Mouse (Mus musculus) hindbrain, embryonic 13.5 days (tissue): ENCODE data around the gene Calm1. TPM values are rescaled to one million over a fixed set of nuclear protein-coding genes. Genes with fewer than 3 reads are reported as not detected.
"Not testable (repeated sequence)": the region's sequence is repeated elsewhere in the genome, so short reads cannot be mapped to it uniquely, and the experiment has no call there.

Source experiments
- ATAC-seq: fragments of 200-750 bp; cut with Nextera tagmentation; 2 replicates; pipeline ENCODE4 v1.8.0; 2017; ENCODE audit warnings: moderate TSS enrichment; ENCODE audit not compliant: low FRiP score
- H3K27ac ChIP-seq: fragments of 300-500 bp; sonication (generic); 2 replicates; pipeline ENCODE4 v1.5.1; 2015; ENCODE audit warnings: inconsistent platforms, mild to moderate bottlenecking, moderate library complexity
- H3K27me3 ChIP-seq: fragments of 300-500 bp; sonication (generic); 2 replicates; pipeline ENCODE4 v1.6.1; 2015; ENCODE audit warnings: mild to moderate bottlenecking, inconsistent platforms
- H3K36me3 ChIP-seq: fragments of 300-500 bp; sonication (generic); 2 replicates; pipeline ENCODE4 v1.6.1; 2015; ENCODE audit warnings: mild to moderate bottlenecking, inconsistent platforms
- H3K4me1 ChIP-seq: fragments of 300-500 bp; sonication (generic); replicated peaks from 2 replicates; pipeline ENCODE4 v1.6.1; 2015; ENCODE audit warnings: inconsistent platforms
- H3K4me2 ChIP-seq: fragments of 300-500 bp; sonication (generic); 2 replicates; pipeline ENCODE4 v1.6.1; 2015; ENCODE audit warnings: inconsistent platforms, mild to moderate bottlenecking, moderate library complexity
- H3K4me3 ChIP-seq: fragments of 300-500 bp; sonication (generic); 2 replicates; pipeline ENCODE4 v1.5.1; 2015; ENCODE audit warnings: mild to moderate bottlenecking, inconsistent platforms
- H3K9ac ChIP-seq: fragments of 300-500 bp; sonication (generic); 2 replicates; pipeline ENCODE4 v1.6.1; 2015; ENCODE audit warnings: mild to moderate bottlenecking, inconsistent platforms
- H3K9me3 ChIP-seq: fragments of 300-500 bp; sonication (generic); 2 replicates; pipeline ENCODE4 v1.6.1; 2016; ENCODE audit warnings: inconsistent platforms
- WGBS: fragments of 180-500 bp; shearing (Covaris S2); methylation state at CpG from one replicate; pipeline ENCODE4 v1.1.7; 2015; 5-methylcytosine and 5-hydroxymethylcytosine counted together
- polyA plus RNA-seq: library from polyadenylated mRNA; unstranded; fragments of >200 nt; fragmentation: Nextera tagmentation; extraction: Ambion mirVana; gene quantifications from 2 replicates; pipeline ENCODE4 v1.2.1, GENCODE M21; 2015

The Calm1 gene
- polyA plus RNA-seq, 1 experiment from 2014 or later = 2,269 TPM

DNA sequence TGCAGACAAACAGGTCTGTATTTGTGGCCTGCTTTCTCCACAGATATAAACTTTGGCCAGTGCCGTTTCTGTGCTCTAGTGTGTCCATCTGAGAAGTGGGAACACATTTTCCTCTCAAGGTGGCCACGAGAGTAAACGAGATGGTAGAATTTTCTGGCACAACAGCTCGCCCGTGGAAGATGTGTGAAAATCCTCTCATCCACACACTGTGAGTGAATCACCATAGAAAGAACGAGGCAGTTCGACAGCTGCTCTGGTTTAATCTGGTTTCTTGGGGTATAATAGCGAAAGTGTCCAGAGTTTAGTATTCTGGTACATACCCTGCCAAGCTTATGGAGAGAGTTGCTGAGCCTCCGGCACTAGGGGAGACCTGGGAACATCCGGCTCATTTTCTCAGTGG is 14.9 kb downstream of the Calm1 start:
- H3K4me1 ChIP-seq = peaks cover 8% of the 10 kb centered on the region
- no peak for ATAC-seq
- WGBS = 96% methylated on average over 10 of the region's 10 CpGs
- H3K27me3 ChIP-seq = no peaks in the 10 kb centered on the region
- no peak overlapping the region for H3K27ac ChIP-seq
- H3K4me3 ChIP-seq = no peak overlapping the region
- H3K9me3 ChIP-seq = peaks cover 5% of the 10 kb centered on the region; the same call in 1 of the 2 replicates
- no peak overlapping the region for H3K4me2 ChIP-seq
- peaks cover 28% of the 10 kb centered on the region for H3K36me3 ChIP-seq
- H3K9ac ChIP-seq = no peak overlapping the region

DNA sequence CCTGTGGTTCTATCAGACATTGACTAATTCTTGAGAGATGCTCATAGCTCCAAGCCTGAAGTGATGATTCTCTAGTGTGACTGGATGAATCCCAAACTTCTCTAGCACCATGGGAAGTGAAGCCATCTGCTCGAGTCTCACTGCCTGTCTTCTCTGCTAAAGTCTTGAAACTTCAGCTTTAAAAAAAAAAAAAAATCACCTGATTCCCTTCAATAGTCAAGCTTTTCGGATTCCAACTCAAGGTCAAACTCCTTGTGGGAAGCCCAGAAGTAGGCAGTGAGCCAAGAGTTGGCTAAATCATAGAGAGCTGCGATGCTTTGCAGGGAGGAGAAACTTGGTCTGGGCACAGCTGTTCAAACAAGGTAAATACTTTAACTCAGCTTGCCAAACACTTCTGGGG is 15.5 kb downstream of the Calm1 start:
- peaks cover 22% of the 10 kb centered on the region for H3K36me3 ChIP-seq
- peaks cover 8% of the 10 kb centered on the region for H3K4me1 ChIP-seq
- H3K27ac ChIP-seq = no peak overlapping the region
- H3K27me3 ChIP-seq = no peaks in the 10 kb centered on the region
- no peak for ATAC-seq
- no peak overlapping the region for H3K9ac ChIP-seq
- H3K9me3 ChIP-seq = peaks cover 5% of the 10 kb centered on the region; the same call in 1 of the 2 replicates
- H3K4me2 ChIP-seq = no peak overlapping the region
- WGBS = 82% methylated on average over 3 of the region's 3 CpGs
- no peak overlapping the region for H3K4me3 ChIP-seq

DNA sequence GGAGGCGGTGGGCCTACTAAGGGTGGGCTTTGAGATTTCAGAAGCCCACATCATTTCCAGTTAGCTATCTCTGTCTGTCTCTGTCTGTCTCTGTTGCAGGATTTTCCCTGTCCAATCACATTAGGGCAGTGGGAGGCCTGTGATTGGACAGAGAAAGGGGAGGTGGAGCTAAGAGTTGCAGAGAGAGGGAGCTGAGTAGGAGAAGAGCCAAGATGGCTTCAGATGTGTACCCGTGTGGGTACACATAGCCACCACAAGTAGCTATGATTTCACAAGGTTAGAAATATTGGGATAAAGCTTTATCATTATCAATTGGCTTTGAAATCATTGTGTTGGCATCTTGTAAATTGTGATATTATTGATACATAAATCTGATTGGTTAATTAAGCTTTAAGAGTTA is 17.9 kb downstream of the Calm1 start:
- not testable (repeated sequence) for H3K4me1 ChIP-seq, ATAC-seq, H3K9ac ChIP-seq, H3K9me3 ChIP-seq, H3K27me3 ChIP-seq, H3K27ac ChIP-seq, H3K4me2 ChIP-seq, H3K4me3 ChIP-seq
- peaks cover 14% of the 10 kb centered on the region for H3K36me3 ChIP-seq
- 98% methylated on average over 2 of the region's 2 CpGs for WGBS

DNA sequence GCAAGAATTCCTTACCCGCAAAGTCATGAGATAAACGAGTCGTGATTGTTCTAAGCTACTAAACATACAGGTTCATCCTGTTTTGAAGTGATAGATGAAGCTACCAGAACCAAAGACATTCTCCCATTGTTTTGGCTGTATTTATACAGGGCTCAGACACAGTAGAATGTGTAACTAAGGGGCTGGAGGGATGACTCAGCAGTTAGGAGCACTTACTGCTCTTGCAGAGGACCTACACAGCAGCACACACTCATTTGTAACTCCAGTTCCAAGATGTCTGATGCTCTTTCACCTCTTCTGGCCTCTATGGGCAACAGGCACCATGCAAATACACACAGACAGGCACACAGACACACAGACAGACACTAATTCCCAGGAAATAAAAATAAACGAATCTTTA is 20.8 kb downstream of the Calm1 start:
- Histone ChIP-seq H3K4me2 (no peak overlapping the region), H3K4me1 (peaks cover 28% of the 10 kb centered on the region), H3K27ac (no peak overlapping the region), H3K27me3 (no peaks in the 10 kb centered on the region), H3K9me3 (no peaks in the 10 kb centered on the region), H3K36me3 (no peaks in the 10 kb centered on the region), H3K9ac (no peak overlapping the region), H3K4me3 (no peak overlapping the region)
- ATAC-seq = no peak
- 83% methylated on average over 4 of the region's 4 CpGs for WGBS

DNA sequence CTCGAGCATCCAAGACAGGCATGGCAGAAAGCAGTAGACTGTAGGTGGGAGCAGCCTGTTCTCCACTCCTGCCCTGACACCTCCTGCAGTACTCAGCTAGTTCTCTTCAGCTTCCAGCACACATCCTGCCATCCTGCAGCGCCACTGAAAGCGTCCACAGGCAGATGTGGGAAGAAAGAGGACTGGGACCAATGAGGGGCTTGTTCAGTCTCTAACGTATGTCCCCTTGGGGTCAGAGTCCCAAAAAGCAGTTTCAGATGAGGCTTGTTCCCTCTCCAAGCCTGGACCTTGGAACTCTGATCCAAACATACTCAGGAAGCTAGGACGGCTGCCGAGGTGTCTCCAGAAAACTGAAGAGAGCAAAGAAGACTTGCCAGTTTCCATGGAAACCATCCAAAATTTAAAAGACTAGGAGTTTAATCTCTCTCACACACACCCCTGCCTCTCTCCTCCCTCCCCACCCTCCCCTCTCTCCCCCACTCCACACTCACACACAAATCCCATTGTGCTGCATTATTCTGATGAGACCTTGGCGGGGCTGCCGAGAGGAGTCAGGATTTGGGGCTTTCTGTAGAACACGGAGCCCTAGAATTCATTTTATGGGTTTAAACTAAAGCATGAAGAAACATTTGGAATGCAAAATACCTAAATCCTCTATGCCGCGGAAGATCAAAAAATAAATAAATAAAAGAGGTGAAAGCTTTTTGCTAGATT is 22.5 kb downstream of the Calm1 start:
- Histone ChIP-seq H3K9me3 (no peaks in the 10 kb centered on the region), H3K27ac (peak overlapping the region; percentile 66; the same call in 1 of the 2 replicates), H3K27me3 (no peaks in the 10 kb centered on the region), H3K4me3 (no peak overlapping the region), H3K4me2 (0 out of 2 replicates have a peak overlapping the region, but pooled peaks have one; percentile 17), H3K9ac (no peak overlapping the region), H3K36me3 (no peaks in the 10 kb centered on the region), H3K4me1 (peaks cover 37% of the 10 kb centered on the region)
- ATAC-seq = no peak
- 29% methylated on average over 11 of the region's 11 CpGs for WGBS

DNA sequence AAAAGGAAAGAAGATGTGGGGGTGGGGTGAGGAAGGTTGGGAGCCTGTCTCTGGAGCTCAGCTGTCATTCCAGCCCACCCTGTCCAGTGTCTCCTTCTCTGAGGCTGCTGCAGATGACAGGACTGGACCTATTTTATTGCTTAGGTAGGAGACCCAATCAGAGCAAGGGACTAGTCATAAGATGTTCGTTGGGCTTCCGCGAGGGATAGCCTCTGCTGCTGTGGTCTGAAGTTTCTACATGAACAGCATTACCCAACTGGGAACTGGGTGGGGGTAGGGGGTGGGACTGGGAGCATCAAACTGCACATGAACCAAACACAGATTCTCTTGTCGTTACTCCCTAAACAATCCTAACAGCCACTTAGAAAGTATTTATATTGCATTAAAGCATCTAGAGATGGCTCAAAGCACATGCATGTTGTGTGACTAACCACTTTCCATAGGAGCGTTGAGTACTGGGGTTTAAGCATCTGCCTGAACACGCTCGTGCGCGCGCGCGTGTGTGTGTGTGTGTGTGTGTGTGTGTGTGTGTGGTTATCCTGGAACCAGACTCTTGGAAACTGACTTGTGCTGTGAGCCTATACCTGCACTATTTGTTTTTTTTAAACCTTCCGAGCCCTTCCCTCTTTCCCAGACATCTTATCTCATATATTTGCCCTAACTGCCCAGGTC is 23.2 kb downstream of the Calm1 start:
- Histone ChIP-seq H3K27ac (no peak overlapping the region), H3K4me3 (no peak overlapping the region), H3K4me2 (0 out of 2 replicates have a peak overlapping the region, but pooled peaks have one; percentile 17), H3K9ac (no peak overlapping the region), H3K9me3 (no peaks in the 10 kb centered on the region), H3K4me1 (peaks cover 43% of the 10 kb centered on the region), H3K36me3 (no peaks in the 10 kb centered on the region), H3K27me3 (no peaks in the 10 kb centered on the region)
- no peak for ATAC-seq
- 79% methylated on average over 13 of the region's 13 CpGs for WGBS

DNA sequence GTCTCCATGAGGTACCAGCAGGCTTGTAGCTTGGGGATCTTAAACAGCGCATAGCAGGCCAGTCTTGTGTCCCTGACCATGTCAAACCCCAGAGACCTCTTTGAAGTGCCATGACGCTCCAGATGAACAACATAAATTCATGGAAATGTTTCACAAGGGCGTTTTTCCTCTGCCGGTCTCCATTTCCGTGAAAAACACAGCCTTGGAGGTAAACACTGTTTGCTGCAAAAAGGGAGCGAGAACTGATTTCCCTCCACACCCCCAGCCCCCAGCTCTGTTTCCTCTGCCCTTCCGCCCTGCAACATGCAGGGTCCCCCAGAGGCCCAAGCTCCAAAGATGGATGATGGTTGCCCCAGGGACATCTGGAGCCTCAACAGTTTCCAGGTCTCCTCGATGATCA is 24.3 kb downstream of the Calm1 start:
- WGBS = 59% methylated on average over 8 of the region's 8 CpGs

DNA sequence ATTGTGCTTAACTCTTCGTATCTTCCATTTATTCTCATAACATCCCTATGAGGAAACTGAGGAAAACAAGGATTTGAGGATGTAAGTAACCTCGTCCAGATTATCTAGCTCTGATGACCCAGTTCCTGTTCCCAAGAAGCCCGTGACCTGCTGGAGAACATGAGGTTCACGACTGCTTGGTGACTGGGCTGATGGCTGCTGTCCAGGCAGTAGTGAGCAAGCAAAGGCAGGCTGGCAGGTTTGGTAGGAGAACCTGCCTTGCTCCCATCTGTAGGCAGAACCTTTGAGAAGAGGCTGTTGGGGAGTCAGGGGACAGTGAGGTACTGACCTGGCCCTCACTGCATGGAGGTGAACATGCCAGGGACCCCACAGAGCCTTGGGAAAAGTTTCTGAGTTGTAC is 26.0 kb downstream of the Calm1 start:
- H3K9ac ChIP-seq = no peak overlapping the region
- H3K27ac ChIP-seq = no peak overlapping the region
- ATAC-seq = no peak
- H3K4me2 ChIP-seq = no peak overlapping the region
- H3K27me3 ChIP-seq = no peaks in the 10 kb centered on the region
- H3K4me1 ChIP-seq = peaks cover 64% of the 10 kb centered on the region
- H3K9me3 ChIP-seq = no peaks in the 10 kb centered on the region
- 87% methylated on average over 4 of the region's 4 CpGs for WGBS
- no peak overlapping the region for H3K4me3 ChIP-seq
- no peaks in the 10 kb centered on the region for H3K36me3 ChIP-seq

More for the DNA sequence above, 24.3 kb downstream of the Calm1 start:
- Histone ChIP-seq H3K27ac (peak overlapping the region; percentile 12; the same call in 1 of the 2 replicates), H3K4me2 (no peak overlapping the region), H3K9me3 (no peaks in the 10 kb centered on the region), H3K4me3 (no peak overlapping the region), H3K36me3 (no peaks in the 10 kb centered on the region), H3K27me3 (no peaks in the 10 kb centered on the region), H3K4me1 (peaks cover 54% of the 10 kb centered on the region), H3K9ac (no peak overlapping the region)
- no peak for ATAC-seq

DNA sequence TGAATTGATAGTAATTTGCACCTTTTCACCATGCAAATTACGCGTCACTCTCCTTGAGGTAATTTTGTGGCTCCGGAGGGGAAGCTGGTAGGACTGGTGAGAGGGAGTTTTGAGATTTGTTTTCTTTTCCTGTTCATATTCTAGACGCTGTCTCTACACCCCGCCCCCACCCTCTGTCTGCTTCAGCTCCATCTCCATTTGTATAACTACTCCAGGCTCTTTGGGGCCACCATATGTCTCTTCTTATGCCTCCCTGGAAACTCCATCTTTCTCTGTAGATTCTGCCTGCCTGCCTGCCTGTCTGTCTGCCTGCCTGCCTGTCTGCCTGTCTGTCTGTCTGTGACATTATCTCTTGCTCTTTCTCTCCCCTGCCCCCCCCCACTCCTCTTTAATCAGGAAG is 26.8 kb downstream of the Calm1 start:
- WGBS = 68% methylated on average over 5 of the region's 5 CpGs
- no peaks in the 10 kb centered on the region for H3K36me3 ChIP-seq
- ATAC-seq = no peak
- H3K4me2 ChIP-seq = no peak overlapping the region
- H3K27ac ChIP-seq = peak overlapping the region; percentile 79
- H3K4me1 ChIP-seq = peaks cover 64% of the 10 kb centered on the region
- H3K27me3 ChIP-seq = no peaks in the 10 kb centered on the region
- no peaks in the 10 kb centered on the region for H3K9me3 ChIP-seq
- 0 out of 2 replicates have a peak overlapping the region, but pooled peaks have one; percentile 5 for H3K9ac ChIP-seq
- H3K4me3 ChIP-seq = no peak overlapping the region

DNA sequence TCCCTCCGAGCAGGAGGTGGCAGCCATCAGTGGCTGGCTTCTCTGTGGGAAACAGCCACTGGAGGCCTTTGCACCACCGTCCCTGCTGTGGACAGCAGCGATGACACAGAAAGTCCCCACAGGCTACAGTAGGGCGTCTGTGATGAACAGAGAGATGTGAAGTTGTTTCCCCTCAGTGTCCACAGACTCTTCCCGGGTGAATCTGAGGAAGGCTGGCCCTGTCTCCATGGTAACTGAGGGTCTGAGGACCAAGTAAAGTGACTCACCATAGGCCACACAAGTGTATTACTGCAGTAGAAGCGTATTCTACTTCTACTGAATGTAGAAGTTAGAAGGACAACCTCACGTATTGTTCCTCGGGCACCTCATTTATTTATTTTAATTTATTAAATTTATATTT is 27.4 kb downstream of the Calm1 start:
- H3K36me3 ChIP-seq = no peaks in the 10 kb centered on the region
- 0 out of 2 replicates have a peak, but pooled peaks have one; percentile 25 for ATAC-seq
- 42% methylated on average over 8 of the region's 8 CpGs for WGBS
- H3K9ac ChIP-seq = 0 out of 2 replicates have a peak overlapping the region, but pooled peaks have one; percentile 5
- peak overlapping the region; percentile 79 for H3K27ac ChIP-seq
- H3K27me3 ChIP-seq = no peaks in the 10 kb centered on the region
- no peak overlapping the region for H3K4me3 ChIP-seq
- peaks cover 61% of the 10 kb centered on the region for H3K4me1 ChIP-seq
- no peak overlapping the region for H3K4me2 ChIP-seq
- no peaks in the 10 kb centered on the region for H3K9me3 ChIP-seq

DNA sequence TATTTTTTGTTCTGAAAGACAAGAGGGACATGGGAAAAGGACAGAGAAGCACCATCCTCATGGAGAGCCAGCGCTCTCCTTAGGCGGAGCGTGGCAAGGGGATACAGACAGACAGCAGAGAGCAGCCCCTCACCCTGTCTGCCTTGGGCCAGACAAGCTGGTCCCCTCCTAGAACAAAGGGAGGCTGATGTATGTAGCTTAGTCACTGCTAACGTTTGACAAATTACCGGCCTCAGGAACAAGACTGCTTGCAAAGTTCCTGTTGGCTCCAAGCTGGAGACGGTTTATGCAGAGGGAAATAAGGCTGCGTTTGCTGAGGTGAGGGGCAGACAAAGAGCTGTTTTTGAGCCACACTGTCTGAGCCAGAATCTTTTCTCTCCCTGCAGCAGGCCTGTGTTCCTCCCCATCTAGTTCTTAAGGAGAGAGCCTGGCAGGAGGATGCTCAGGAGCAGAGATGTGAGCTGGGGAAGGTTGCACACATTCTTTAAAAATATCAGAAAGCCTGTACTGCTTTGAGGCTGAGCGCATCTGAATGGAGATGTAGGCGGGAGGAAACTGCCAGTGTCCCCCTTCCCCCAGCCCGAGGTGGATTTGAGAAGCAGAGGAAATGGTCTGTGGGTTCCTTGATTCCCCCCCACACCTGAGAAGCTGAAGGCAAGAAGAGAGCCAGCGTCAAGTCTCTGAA is 28.9 kb downstream of the Calm1 start:
- Histone ChIP-seq H3K27ac (peak overlapping the region; percentile 87), H3K27me3 (no peaks in the 10 kb centered on the region), H3K4me3 (no peak overlapping the region), H3K9ac (peak overlapping the region; percentile 51), H3K36me3 (no peaks in the 10 kb centered on the region), H3K9me3 (no peaks in the 10 kb centered on the region), H3K4me1 (peaks cover 47% of the 10 kb centered on the region), H3K4me2 (no peak overlapping the region)
- WGBS = 21% methylated on average over 11 of the region's 11 CpGs
- peak; percentile 60; the same call in 1 of the 2 replicates for ATAC-seq

DNA sequence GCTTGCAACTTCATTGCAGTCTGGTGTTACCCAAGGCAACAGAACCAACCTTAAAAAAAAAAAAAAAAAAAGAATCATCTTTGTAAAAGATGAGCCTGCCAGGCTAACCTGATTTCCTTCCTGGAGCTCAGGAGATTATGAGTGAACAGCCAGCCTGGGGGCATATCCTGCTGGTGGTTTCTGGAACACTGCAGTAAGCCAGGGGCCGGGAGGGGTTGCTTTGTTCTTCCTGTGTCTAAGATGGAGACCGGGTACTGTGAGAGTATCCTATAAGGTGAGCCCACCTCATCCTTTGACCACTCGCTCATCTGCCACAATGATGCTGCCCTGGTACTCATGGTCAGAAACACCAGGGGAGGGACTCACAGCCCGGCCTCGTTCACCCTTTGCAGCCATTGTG is 35.0 kb downstream of the Calm1 start:
- Histone ChIP-seq H3K9ac (no peak overlapping the region), H3K4me1 (peaks cover 12% of the 10 kb centered on the region), H3K36me3 (no peaks in the 10 kb centered on the region), H3K4me2 (no peak overlapping the region), H3K4me3 (no peak overlapping the region), H3K9me3 (no peaks in the 10 kb centered on the region), H3K27ac (no peak overlapping the region), H3K27me3 (no peaks in the 10 kb centered on the region)
- ATAC-seq = no peak
- WGBS = 87% methylated on average over 5 of the region's 5 CpGs
